Mouse (Mus musculus): Measurements from ENCODE around the gene Arap1.

DNA sequence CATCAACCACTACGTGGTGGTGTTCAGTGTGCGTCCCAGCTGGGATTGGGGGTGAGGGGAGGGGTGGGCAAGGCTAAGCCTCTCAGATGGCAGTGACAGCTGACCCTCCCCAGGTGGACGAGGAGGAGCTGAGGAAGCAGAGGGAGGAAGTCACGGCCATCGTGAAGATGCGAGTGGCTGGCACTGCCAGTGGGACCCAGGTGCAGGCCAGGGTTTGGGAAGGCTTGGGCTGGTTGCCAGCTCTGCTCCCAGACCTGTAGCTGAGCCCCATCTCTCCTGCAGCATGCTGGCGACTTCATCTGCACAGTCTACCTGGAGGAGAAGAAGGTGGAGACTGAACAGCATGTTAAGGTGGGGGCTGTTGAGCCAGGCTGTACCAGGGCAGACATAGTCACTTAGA, 53.6 kb downstream of the Arap1 start:
- TF ChIP-seq CTCF (IDR thresholded peaks at IDR 0.05; ENCODE audit: low read depth, low read length) = no peak
- no peak for TF ChIP-seq POLR2A (IDR thresholded peaks at IDR 0.05; ENCODE audit: borderline replicate concordance, low read depth, low read length)

All from bone marrow macrophage, adult 2 months (primary cell).